Mouse (Mus musculus): Measurements from ENCODE around the gene Rab11fip3. TPM values are rescaled to one million over a fixed set of nuclear protein-coding genes. Genes with fewer than 3 reads are reported as not detected.

Rab11fip3 gene
- polyA plus RNA-seq, 1 experiment: 19.7 TPM

DNA sequence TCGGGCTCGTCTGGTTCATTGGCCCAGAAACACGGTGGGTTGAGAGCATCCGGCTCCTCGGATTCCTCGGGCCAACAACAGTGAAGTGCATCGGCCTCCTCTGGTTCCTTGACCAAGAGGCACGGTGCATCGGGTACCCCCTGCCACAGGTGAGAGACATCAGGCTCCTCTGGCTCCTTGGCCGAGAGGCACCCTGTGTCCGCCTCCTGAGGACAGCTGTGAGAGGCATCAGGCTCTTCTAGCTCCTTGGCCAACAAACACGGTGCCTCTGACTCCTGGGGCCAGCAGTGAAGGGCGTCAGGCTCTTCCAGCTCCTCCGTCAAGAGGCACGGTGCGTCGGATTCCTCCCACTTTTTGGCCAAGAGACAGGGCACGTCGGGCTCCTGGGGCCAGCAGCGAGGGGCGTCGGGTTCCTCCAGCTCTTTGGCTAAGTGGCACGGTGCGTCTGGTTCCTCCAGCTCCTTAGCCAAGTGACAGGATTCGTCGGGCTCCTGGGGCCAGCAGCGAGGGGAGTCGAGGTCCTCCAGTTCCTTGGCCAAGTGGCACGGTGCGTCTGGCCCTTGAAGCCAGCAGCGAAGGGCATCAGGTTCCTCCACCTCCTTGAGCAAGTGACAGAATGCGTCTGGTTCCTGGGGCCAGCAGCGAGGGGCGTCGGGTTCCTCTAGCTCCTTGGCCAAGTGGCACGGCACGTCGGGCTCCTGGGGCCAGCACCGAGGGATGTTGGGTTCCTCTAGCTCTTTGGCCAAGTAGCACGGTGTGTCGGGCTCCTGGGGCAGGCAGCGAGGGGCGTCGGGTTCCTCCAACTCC is 1.1 kb downstream of the Rab11fip3 start:
- peak in 1 of 3 experiments; percentile 41 for TF ChIP-seq MYOG (IDR thresholded peaks at IDR 0.05; ENCODE audit: control insufficient read depth in 1 of 3, insufficient read depth in 1 of 3, insufficient read length in 2 of 3, low read depth in 2 of 3)
- no peak for TF ChIP-seq E2F4 (IDR thresholded peaks at IDR 0.05; ENCODE audit: insufficient read depth)
- Histone ChIP-seq H3K27me3 (ENCODE audit: control insufficient read depth, insufficient read depth, insufficient read length) (no peaks in the 10 kb centered on the region), H3ac (ENCODE audit: control insufficient read depth, insufficient read length) (peak overlapping the region; percentile 27), H3K4me3 (peak overlapping the region; percentile 60), H3K79me2 (ENCODE audit: control insufficient read depth, insufficient read depth) (peaks cover 53% of the 10 kb centered on the region), H3K36me3 (ENCODE audit: control insufficient read depth, insufficient read depth) (no peaks in the 10 kb centered on the region), H3K4me2 (ENCODE audit: low read depth) (peak overlapping the region; percentile 92)

GRCm38 (mm10) chr17:26066488-26067020 is 2.8 kb downstream of the Rab11fip3 start:
- H3ac ChIP-seq (ENCODE audit: control insufficient read depth, insufficient read length): no peak overlapping the region
- no peaks in the 10 kb centered on the region for H3K36me3 ChIP-seq (ENCODE audit: control insufficient read depth, insufficient read depth)
- TF ChIP-seq TCF12 (IDR thresholded peaks at IDR 0.05; ENCODE audit: insufficient read depth, poor library complexity, severe bottlenecking): no peak
- no peak for TF ChIP-seq SRF (IDR thresholded peaks at IDR 0.05; ENCODE audit: control insufficient read depth, insufficient read length, low read depth)
- no peak for TF ChIP-seq MAX (IDR thresholded peaks at IDR 0.05; ENCODE audit: low read depth)
- no peak for TF ChIP-seq REST (IDR thresholded peaks at IDR 0.05; ENCODE audit: insufficient read depth, insufficient read length)
- no peak for TF ChIP-seq MYOD1 (IDR thresholded peaks at IDR 0.05; ENCODE audit: control insufficient read depth in 1 of 3, insufficient read length in 2 of 3, low read depth in 2 of 3)
- no peak for TF ChIP-seq MYOG (IDR thresholded peaks at IDR 0.05; ENCODE audit: control insufficient read depth in 1 of 3, insufficient read depth in 1 of 3, insufficient read length in 2 of 3, low read depth in 2 of 3)
- no peak for TF ChIP-seq POLR2A (IDR thresholded peaks at IDR 0.05; ENCODE audit: insufficient read length, low read depth)
- TF ChIP-seq USF1 (IDR thresholded peaks at IDR 0.05; ENCODE audit: low read depth): no peak
- no peak for TF ChIP-seq POLR2AphosphoS2 (IDR thresholded peaks at IDR 0.05; ENCODE audit: insufficient read length, low read depth)
- TF ChIP-seq E2F4 (IDR thresholded peaks at IDR 0.05; ENCODE audit: insufficient read depth): no peak
- no peak for TF ChIP-seq CEBPB (IDR thresholded peaks at IDR 0.05; ENCODE audit: insufficient read depth, poor library complexity, severe bottlenecking)
- no peak for TF ChIP-seq TCF3 (IDR thresholded peaks at IDR 0.05; ENCODE audit: insufficient read length, low read depth)
- H3K27me3 ChIP-seq (ENCODE audit: control insufficient read depth, insufficient read depth, insufficient read length): no peaks in the 10 kb centered on the region
- peaks cover 65% of the 10 kb centered on the region for H3K79me2 ChIP-seq (ENCODE audit: control insufficient read depth, insufficient read depth)
- peak overlapping the region; percentile 92 for H3K4me2 ChIP-seq (ENCODE audit: low read depth)
- H3K4me3 ChIP-seq: peak overlapping the region; percentile 60

- peak overlapping the region; percentile 47 for H3K4me2 ChIP-seq (ENCODE audit: low read depth)
- H3K79me2 ChIP-seq (ENCODE audit: control insufficient read depth, insufficient read depth): peaks cover 78% of the 10 kb centered on the region
Measured at GRCm38 (mm10) chr17:26064916-26065315, 4.4 kb downstream of the Rab11fip3 start.

GRCm38 (mm10) chr17:26057787-26058567 is 11.4 kb downstream of the Rab11fip3 start:
- Histone ChIP-seq H3K4me3 (no peak overlapping the region), H3K36me3 (ENCODE audit: control insufficient read depth, insufficient read depth) (peaks cover 4% of the 10 kb centered on the region)
- no peak for TF ChIP-seq REST (IDR thresholded peaks at IDR 0.05; ENCODE audit: insufficient read depth, insufficient read length)
- TF ChIP-seq SRF (IDR thresholded peaks at IDR 0.05; ENCODE audit: control insufficient read depth, insufficient read length, low read depth): no peak
- no peak for TF ChIP-seq USF1 (IDR thresholded peaks at IDR 0.05; ENCODE audit: low read depth)
- TF ChIP-seq TCF3 (IDR thresholded peaks at IDR 0.05; ENCODE audit: insufficient read length, low read depth): no peak
- no peak for TF ChIP-seq MYOG (IDR thresholded peaks at IDR 0.05; ENCODE audit: control insufficient read depth in 1 of 3, insufficient read depth in 1 of 3, insufficient read length in 2 of 3, low read depth in 2 of 3)
- TF ChIP-seq POLR2A (IDR thresholded peaks at IDR 0.05; ENCODE audit: insufficient read length, low read depth): no peak
- TF ChIP-seq E2F4 (IDR thresholded peaks at IDR 0.05; ENCODE audit: insufficient read depth): no peak
- TF ChIP-seq MYOD1 (IDR thresholded peaks at IDR 0.05; ENCODE audit: control insufficient read depth in 1 of 3, insufficient read length in 2 of 3, low read depth in 2 of 3): no peak
- no peak for TF ChIP-seq CEBPB (IDR thresholded peaks at IDR 0.05; ENCODE audit: insufficient read depth, poor library complexity, severe bottlenecking)
- no peak for TF ChIP-seq MAX (IDR thresholded peaks at IDR 0.05; ENCODE audit: low read depth)
- TF ChIP-seq TCF12 (IDR thresholded peaks at IDR 0.05; ENCODE audit: insufficient read depth, poor library complexity, severe bottlenecking): no peak
- no peak for TF ChIP-seq POLR2AphosphoS2 (IDR thresholded peaks at IDR 0.05; ENCODE audit: insufficient read length, low read depth)

More at GRCm38 (mm10) chr17:26064916-26065315, 4.4 kb downstream of the Rab11fip3 start:
- Histone ChIP-seq H3ac (ENCODE audit: control insufficient read depth, insufficient read length) (no peak overlapping the region), H3K4me3 (no peak overlapping the region), H3K36me3 (ENCODE audit: control insufficient read depth, insufficient read depth) (no peaks in the 10 kb centered on the region), H3K27me3 (ENCODE audit: control insufficient read depth, insufficient read depth, insufficient read length) (no peaks in the 10 kb centered on the region)
- no peak for TF ChIP-seq POLR2A (IDR thresholded peaks at IDR 0.05; ENCODE audit: insufficient read length, low read depth)

More at GRCm38 (mm10) chr17:26057787-26058567, 11.4 kb downstream of the Rab11fip3 start:
- no peak overlapping the region for H3ac ChIP-seq (ENCODE audit: control insufficient read depth, insufficient read length)
- no peak overlapping the region for H3K4me2 ChIP-seq (ENCODE audit: low read depth)
- peaks cover 39% of the 10 kb centered on the region for H3K79me2 ChIP-seq (ENCODE audit: control insufficient read depth, insufficient read depth)
- H3K27me3 ChIP-seq (ENCODE audit: control insufficient read depth, insufficient read depth, insufficient read length): no peaks in the 10 kb centered on the region

Data from myocyte (in vitro differentiated cells).